Mouse (Mus musculus) heart, embryonic 11.5 days (tissue): ENCODE measurements around the gene Trappc3. TPM values are rescaled to one million over a fixed set of nuclear protein-coding genes. Genes with fewer than 3 reads are reported as not detected.

Experiments used
- polyA plus RNA-seq: library from polyadenylated mRNA; unstranded; fragments of >200 nt; fragmentation: Nextera tagmentation; extraction: Ambion mirVana; gene quantifications from 2 replicates; pipeline ENCODE4 v1.2.1, GENCODE M21; 2014

Trappc3 gene
- polyA plus RNA-seq, 1 experiment from 2014 or later = 11.0 TPM

Other genes with a start within 250 kb of the Trappc3 start
- gene Csf3r, start 237.8 kb upstream of the Trappc3 start, polyA plus RNA-seq = 0.33 and 0.70 TPM in 2 replicates
- 136 and 155 TPM in 2 replicates for gene Mrps15, start 215.4 kb upstream of the Trappc3 start, polyA plus RNA-seq
- 5.3 TPM in 2 replicates for gene Oscp1, start 203.8 kb upstream of the Trappc3 start, polyA plus RNA-seq
- 42.8 and 44.5 TPM in 2 replicates for gene Lsm10, start 165.7 kb upstream of the Trappc3 start, polyA plus RNA-seq
- 18.5 and 23.2 TPM in 2 replicates for gene Stk40, start 158.4 kb upstream of the Trappc3 start, polyA plus RNA-seq
- gene Eva1b, start 114.6 kb upstream of the Trappc3 start, polyA plus RNA-seq = 31.9 and 33.5 TPM in 2 replicates
- 2.7 and 3.1 TPM in 2 replicates for gene Sh3d21, start 98.8 kb upstream of the Trappc3 start, polyA plus RNA-seq
- 131 and 155 TPM in 2 replicates for gene Thrap3, start 59.6 kb upstream of the Trappc3 start, polyA plus RNA-seq
- 37.0 and 44.6 TPM in 2 replicates for gene Map7d1, start 6.0 kb upstream of the Trappc3 start, polyA plus RNA-seq
- 2.0 and 3.0 TPM in 2 replicates for gene Col8a2, start 24.5 kb downstream of the Trappc3 start, polyA plus RNA-seq
- gene Adprhl2, start 59.4 kb downstream of the Trappc3 start, polyA plus RNA-seq = 28.8 and 30.1 TPM in 2 replicates
- 0.96 and 1.5 TPM in 2 replicates for gene Tekt2, start 63.4 kb downstream of the Trappc3 start, polyA plus RNA-seq
- 8.4 and 15.7 TPM in 2 replicates for gene Ago3, start 167.2 kb downstream of the Trappc3 start, polyA plus RNA-seq
- gene Ago1, start 206.3 kb downstream of the Trappc3 start, polyA plus RNA-seq = 3.9 and 4.1 TPM in 2 replicates